Mouse (Mus musculus) forebrain, embryonic 10.5 days (tissue): ENCODE data around the gene Pgm2l1. TPM values are rescaled to one million over a fixed set of nuclear protein-coding genes. Genes with fewer than 3 reads are reported as not detected.

ENCODE experiments used
- DNase-seq: peaks from one replicate; pipeline ENCODE4 v3.0.0-alpha.2; 2017; ENCODE audit warnings: low spot score; ENCODE audit errors: extremely low spot score
- H3K27ac ChIP-seq: fragments of 300-500 bp; sonication (generic); 2 replicates; pipeline ENCODE4 v1.5.1; 2016; ENCODE audit warnings: mild to moderate bottlenecking
- H3K27me3 ChIP-seq: fragments of 300-500 bp; sonication (generic); 2 replicates; pipeline ENCODE4 v1.6.1; 2016; ENCODE audit warnings: mild to moderate bottlenecking; ENCODE audit not compliant: poor library complexity, severe bottlenecking
- H3K36me3 ChIP-seq: fragments of 300-500 bp; sonication (generic); replicated peaks from 2 replicates; pipeline ENCODE4 v1.6.1; 2016; ENCODE audit warnings: mild to moderate bottlenecking, moderate library complexity
- H3K4me1 ChIP-seq: fragments of 300-500 bp; sonication (generic); 2 replicates; pipeline ENCODE4 v1.6.1; 2016
- H3K4me3 ChIP-seq: fragments of 300-500 bp; sonication (generic); 2 replicates; pipeline ENCODE4 v1.5.1; 2016; ENCODE audit warnings: mild to moderate bottlenecking, moderate library complexity
- H3K9me3 ChIP-seq: fragments of 300-500 bp; sonication (generic); 2 replicates; pipeline ENCODE4 v1.6.1; 2016; ENCODE audit warnings: mild to moderate bottlenecking, moderate library complexity
- WGBS: fragments of 180-500 bp; shearing (Covaris S2); methylation state at CpG from one replicate; pipeline ENCODE4 v1.1.7; 2016; 5-methylcytosine and 5-hydroxymethylcytosine counted together
- polyA plus RNA-seq: library from polyadenylated mRNA; unstranded; fragments of >200 nt; fragmentation: Nextera tagmentation; extraction: Ambion mirVana; gene quantifications from 2 replicates; pipeline ENCODE4 v1.2.1, GENCODE M21; 2016

Gene Pgm2l1
- 3.1 and 3.7 TPM in 2 replicates for polyA plus RNA-seq

- H3K27ac ChIP-seq, result peak within 1 kb of the TSS; percentile 90
- peaks cover 13% of the 10 kb centered on the region; the same call in 1 of the 2 replicates for H3K27me3 ChIP-seq
- peaks cover 13% of the 10 kb centered on the region for H3K4me1 ChIP-seq
- under 1% methylated on average over 70 of the region's 72 CpGs for WGBS
- no peaks in the 10 kb centered on the region for H3K36me3 ChIP-seq
- peak within 1 kb of the TSS; percentile 86 for H3K4me3 ChIP-seq
- peak; percentile 95 for DNase-seq
- no peaks in the 10 kb centered on the region for H3K9me3 ChIP-seq
These were observed at the start of gene Pgm2l1 for GRCm38 (mm10) chr7:100227158-100227875. Gene Pgm2l1 (plus strand): TSS chr7:100227394.

- no peaks in the 10 kb centered on the region for H3K9me3 ChIP-seq
- peaks cover 20% of the 10 kb centered on the region for H3K4me1 ChIP-seq
- WGBS, result 10% methylated on average over 30 of the region's 30 CpGs
- H3K27me3 ChIP-seq, result peaks cover 60% of the 10 kb centered on the region
- no peaks in the 10 kb centered on the region for H3K36me3 ChIP-seq
- peak overlapping the region; percentile 50 for H3K4me3 ChIP-seq
- peak; percentile 42 for DNase-seq
- H3K27ac ChIP-seq, result 0 out of 2 replicates have a peak overlapping the region, but pooled peaks have one; percentile 22
These were observed 48.9 kb upstream of the Pgm2l1 start for GRCm38 (mm10) chr7:100178016-100178890.

GRCm38 (mm10) chr7:100178891-100179233 lies 48.3 kb upstream of the Pgm2l1 start:
- Histone ChIP-seq H3K27me3 (peaks cover 60% of the 10 kb centered on the region), H3K4me1 (peaks cover 20% of the 10 kb centered on the region), H3K27ac (0 out of 2 replicates have a peak overlapping the region, but pooled peaks have one; percentile 22), H3K9me3 (no peaks in the 10 kb centered on the region), H3K36me3 (no peaks in the 10 kb centered on the region), H3K4me3 (peak overlapping the region; percentile 50)
- DNase-seq, result peak; percentile 34
- 2% methylated on average over 15 of the region's 15 CpGs for WGBS

- peaks cover 60% of the 10 kb centered on the region for H3K27me3 ChIP-seq
- H3K27ac ChIP-seq, result no peak overlapping the region
- peak overlapping the region; percentile 50; the same call in 1 of the 2 replicates for H3K4me3 ChIP-seq
- H3K4me1 ChIP-seq, result peaks cover 20% of the 10 kb centered on the region
- no peaks in the 10 kb centered on the region for H3K9me3 ChIP-seq
- no peak for DNase-seq
- H3K36me3 ChIP-seq, result no peaks in the 10 kb centered on the region
- WGBS, result 65% methylated on average over 7 of the region's 7 CpGs
These were observed 47.8 kb upstream of the Pgm2l1 start for GRCm38 (mm10) chr7:100179394-100179793.

- H3K27ac ChIP-seq, result no peak overlapping the region
- no peaks in the 10 kb centered on the region for H3K9me3 ChIP-seq
- peaks cover 20% of the 10 kb centered on the region for H3K4me1 ChIP-seq
- 71% methylated on average over 7 of the region's 7 CpGs for WGBS
- peaks cover 60% of the 10 kb centered on the region for H3K27me3 ChIP-seq
- no peak for DNase-seq
- no peak overlapping the region for H3K4me3 ChIP-seq
- H3K36me3 ChIP-seq, result no peaks in the 10 kb centered on the region
These were observed 47.3 kb upstream of the Pgm2l1 start for GRCm38 (mm10) chr7:100179836-100180407.

- peaks cover 56% of the 10 kb centered on the region for H3K27me3 ChIP-seq
- no peak overlapping the region for H3K4me3 ChIP-seq
- no peak for DNase-seq
- no peaks in the 10 kb centered on the region for H3K9me3 ChIP-seq
- H3K36me3 ChIP-seq, result no peaks in the 10 kb centered on the region
- WGBS, result 86% methylated on average over 2 of the region's 2 CpGs
- H3K27ac ChIP-seq, result no peak overlapping the region
- H3K4me1 ChIP-seq, result peaks cover 20% of the 10 kb centered on the region
These were observed 46.0 kb upstream of the Pgm2l1 start for GRCm38 (mm10) chr7:100181176-100181575.

- Histone ChIP-seq H3K9me3 (no peaks in the 10 kb centered on the region), H3K36me3 (no peaks in the 10 kb centered on the region), H3K4me1 (peaks cover 20% of the 10 kb centered on the region), H3K27ac (no peak overlapping the region), H3K27me3 (peaks cover 54% of the 10 kb centered on the region), H3K4me3 (no peak overlapping the region)
- DNase-seq, result peak; percentile 5
- WGBS, result 82% methylated on average over 3 of the region's 3 CpGs
These were observed 45.6 kb upstream of the Pgm2l1 start for GRCm38 (mm10) chr7:100181614-100182013.

GRCm38 (mm10) chr7:100182388-100182787 lies 44.8 kb upstream of the Pgm2l1 start:
- H3K9me3 ChIP-seq, result no peaks in the 10 kb centered on the region
- 78% methylated on average over 3 of the region's 3 CpGs for WGBS
- DNase-seq, result no peak
- peaks cover 20% of the 10 kb centered on the region for H3K4me1 ChIP-seq
- H3K27ac ChIP-seq, result no peak overlapping the region
- H3K27me3 ChIP-seq, result peaks cover 54% of the 10 kb centered on the region
- no peak overlapping the region for H3K4me3 ChIP-seq
- no peaks in the 10 kb centered on the region for H3K36me3 ChIP-seq

- no peaks in the 10 kb centered on the region for H3K4me1 ChIP-seq
- 30% methylated on average over 7 of the region's 7 CpGs for WGBS
- DNase-seq, result peak; percentile 34
- no peaks in the 10 kb centered on the region for H3K9me3 ChIP-seq
- no peak overlapping the region for H3K27ac ChIP-seq
- H3K27me3 ChIP-seq, result peaks cover 18% of the 10 kb centered on the region; the same call in 1 of the 2 replicates
- H3K4me3 ChIP-seq, result no peak overlapping the region
- H3K36me3 ChIP-seq, result no peaks in the 10 kb centered on the region
These were observed 39.6 kb upstream of the Pgm2l1 start for GRCm38 (mm10) chr7:100187601-100188000.

GRCm38 (mm10) chr7:100190167-100190566 lies 37.0 kb upstream of the Pgm2l1 start:
- Histone ChIP-seq H3K4me3 (no peak overlapping the region), H3K27me3 (peaks cover 18% of the 10 kb centered on the region; the same call in 1 of the 2 replicates), H3K27ac (no peak overlapping the region), H3K9me3 (no peaks in the 10 kb centered on the region), H3K4me1 (no peaks in the 10 kb centered on the region), H3K36me3 (no peaks in the 10 kb centered on the region)
- WGBS, result 45% methylated on average over 4 of the region's 4 CpGs
- DNase-seq, result no peak

- no peak for DNase-seq
- peaks cover 18% of the 10 kb centered on the region; the same call in 1 of the 2 replicates for H3K27me3 ChIP-seq
- 3% methylated on average over 4 of the region's 4 CpGs for WGBS
- H3K4me1 ChIP-seq, result no peaks in the 10 kb centered on the region
- H3K36me3 ChIP-seq, result no peaks in the 10 kb centered on the region
- H3K9me3 ChIP-seq, result no peaks in the 10 kb centered on the region
- H3K27ac ChIP-seq, result no peak overlapping the region
- H3K4me3 ChIP-seq, result no peak overlapping the region
These were observed 36.4 kb upstream of the Pgm2l1 start for GRCm38 (mm10) chr7:100190778-100191177.

- H3K9me3 ChIP-seq, result no peaks in the 10 kb centered on the region
- no peak overlapping the region for H3K4me3 ChIP-seq
- no peaks in the 10 kb centered on the region for H3K27me3 ChIP-seq
- H3K27ac ChIP-seq, result no peak overlapping the region
- peaks cover 9% of the 10 kb centered on the region; the same call in 1 of the 2 replicates for H3K4me1 ChIP-seq
- no peaks in the 10 kb centered on the region for H3K36me3 ChIP-seq
- WGBS, result 78% methylated on average over 3 of the region's 3 CpGs
- DNase-seq, result no peak
These were observed 26.0 kb upstream of the Pgm2l1 start for GRCm38 (mm10) chr7:100201191-100201590.
